Mouse (Mus musculus) olfactory bulb, adult 2 months (tissue): ENCODE data around the gene Wdr62.

Experiments used
- CTCF ChIP-seq: fragments of 200-500 bp; IDR thresholded peaks from 2 replicates; pipeline ENCODE4 v1.5.1; 2012; ENCODE audit warnings: low read depth, mild to moderate bottlenecking, low read length, moderate library complexity; ENCODE audit not compliant: insufficient read depth
- POLR2A ChIP-seq: fragments of 200-500 bp; IDR thresholded peaks from 2 replicates; pipeline ENCODE4 v1.6.1; 2012; ENCODE audit warnings: mild to moderate bottlenecking, low read depth, low read length, moderate library complexity; ENCODE audit not compliant: insufficient read depth

DNA sequence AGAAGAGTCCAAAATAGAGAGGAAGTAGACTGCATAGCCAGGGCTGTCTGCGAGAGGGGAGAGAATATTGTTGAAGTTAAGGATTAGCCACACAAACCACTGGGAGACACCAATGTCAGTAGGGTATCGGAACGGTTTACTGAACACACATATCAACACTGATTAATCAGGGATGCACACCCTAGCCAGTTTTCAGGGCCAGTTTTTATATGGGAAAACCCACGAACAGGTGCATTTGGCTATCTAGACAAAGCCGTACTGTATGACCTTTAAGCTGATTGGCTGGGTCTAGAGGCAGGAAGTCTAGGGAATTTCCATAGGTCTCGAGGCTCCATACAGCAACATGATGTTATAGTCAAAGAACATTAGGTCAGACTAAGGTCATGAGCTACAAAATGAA, 42.6 kb upstream of the Wdr62 start:
- no peak for TF ChIP-seq POLR2A
- no peak for TF ChIP-seq CTCF
